In the genomic region with DNA sequence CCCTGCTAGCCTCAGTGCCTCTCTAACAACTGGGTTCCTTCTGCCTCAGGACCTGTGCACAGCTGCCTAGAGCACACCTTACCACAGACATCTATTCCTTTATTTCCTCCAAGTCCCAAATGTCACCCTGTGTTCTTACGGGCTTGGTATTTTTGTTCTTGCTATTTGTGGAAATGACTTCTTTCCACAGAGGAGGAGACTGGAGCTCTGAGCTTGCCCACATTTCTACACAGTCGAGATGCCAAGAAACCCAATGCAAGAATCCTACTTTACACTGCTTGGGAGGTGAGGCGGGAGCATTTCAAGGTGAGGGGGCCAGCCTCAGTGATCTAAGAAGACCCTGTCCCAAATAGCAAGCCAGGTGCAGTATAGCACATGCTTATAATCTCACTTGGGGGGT, we compare ENCODE assay signal across 15 mouse cellular contexts. TPM values are rescaled to one million over a fixed set of nuclear protein-coding genes. Genes with fewer than 3 reads are reported as not detected.
DNase-seq lines count a peak whose midpoint lies in the region; ATAC-seq and TF ChIP-seq lines count a peak whose summit lies in the region.
"Had no signal": no experiment of that assay in that cellular context is flagged by ENCODE, and none has a peak within 500 bp of the region (broad histone marks: within the 10 kb centered on the region; RNA-seq: fewer than 3 reads in every experiment).

No protein-coding gene starts in this region.

- H3K9ac ChIP-seq in forebrain, embryonic 13.5 days = peak overlapping the region; percentile 3; the same call in 1 of the 2 replicates
- H3K9ac ChIP-seq in forebrain, embryonic 12.5 days = no peak overlapping the region
- H3K9ac ChIP-seq: heart, embryonic 13.5 days; hindbrain, embryonic 13.5 days; kidney, embryonic 15.5 days; liver, embryonic 12.5 days; midbrain, embryonic 15.5 days; neural tube, embryonic 13.5 days had no signal

- no peak for TF ChIP-seq CTCF in left cerebral cortex, adult 2 months (IDR thresholded peaks at IDR 0.05)

- H3K4me2 ChIP-seq in forebrain, embryonic 13.5 days = no peak overlapping the region
- no peak overlapping the region for H3K4me2 ChIP-seq in forebrain, embryonic 12.5 days
- H3K4me2 ChIP-seq: heart, embryonic 13.5 days; hindbrain, embryonic 13.5 days; kidney, embryonic 15.5 days; liver, embryonic 12.5 days; midbrain, embryonic 15.5 days; neural tube, embryonic 13.5 days had no signal

- H3K36me3 ChIP-seq in forebrain, embryonic 13.5 days (ENCODE audit: poor library complexity, severe bottlenecking) = no peaks in the 10 kb centered on the region
- no peaks in the 10 kb centered on the region for H3K36me3 ChIP-seq in forebrain, embryonic 12.5 days (replicated peaks)
- H3K36me3 ChIP-seq: heart, embryonic 13.5 days; hindbrain, embryonic 13.5 days; kidney, embryonic 15.5 days; midbrain, embryonic 15.5 days; neural tube, embryonic 13.5 days had no signal

- intact Hi-C loops in left cerebral cortex, adult 2 months (cut with DNase I) = loop anchor here (1.0 to 2.0 kb wide), 2 partner anchors 85 to 137 kb away; no protein-coding TSS in a partner anchor

- no peaks in the 10 kb centered on the region for H3K4me1 ChIP-seq in forebrain, embryonic 13.5 days
- no peaks in the 10 kb centered on the region for H3K4me1 ChIP-seq in forebrain, embryonic 12.5 days
- H3K4me1 ChIP-seq: kidney, embryonic 15.5 days; midbrain, embryonic 15.5 days had no signal

- H3K27me3 ChIP-seq in forebrain, embryonic 13.5 days = no peaks in the 10 kb centered on the region
- H3K27me3 ChIP-seq in forebrain, embryonic 12.5 days = 0 out of 2 replicates have a peak, but pooled peaks cover 4% of the 10 kb centered on the region
- H3K27me3 ChIP-seq: kidney, embryonic 15.5 days; midbrain, embryonic 15.5 days had no signal

- no peaks in the 10 kb centered on the region for H3K9me3 ChIP-seq in forebrain, embryonic 13.5 days (replicated peaks)
- H3K9me3 ChIP-seq in forebrain, embryonic 12.5 days = no peaks in the 10 kb centered on the region
- H3K9me3 ChIP-seq: heart, embryonic 13.5 days; hindbrain, embryonic 13.5 days; kidney, embryonic 15.5 days; liver, embryonic 12.5 days; midbrain, embryonic 15.5 days; neural tube, embryonic 13.5 days had no signal

- 75% methylated on average over 3 of the region's 3 CpGs for WGBS in forebrain, embryonic 13.5 days
- WGBS in forebrain, embryonic 12.5 days = 76% methylated on average over 3 of the region's 3 CpGs

- no peak for ATAC-seq in forebrain, embryonic 13.5 days
- ATAC-seq in forebrain, embryonic 12.5 days (ENCODE audit: low FRiP score) = no peak
- ATAC-seq: midbrain, embryonic 15.5 days had no signal

- no peak overlapping the region for H3K27ac ChIP-seq in forebrain, embryonic 13.5 days
- no peak overlapping the region for H3K27ac ChIP-seq in forebrain, embryonic 12.5 days
- H3K27ac ChIP-seq in left cerebral cortex, adult 2 months = peak overlapping the region; percentile 58
- H3K27ac ChIP-seq: heart, adult 2 months; heart, embryonic 13.5 days; hindbrain, embryonic 13.5 days; kidney, embryonic 15.5 days; liver, embryonic 12.5 days; midbrain, embryonic 15.5 days; neural tube, embryonic 13.5 days had no signal

- DNase-seq in left cerebral cortex, adult 2 months (ENCODE audit: extremely low spot score in 1 of 2, low spot score in 2 of 2) = no peak
- no peak for DNase-seq in left cerebral cortex, adult 8-10 months (ENCODE audit: low spot score in 2 of 2)
- peak; percentile 60 for DNase-seq in right cerebral cortex, adult 18-20 months
- DNase-seq in right cerebral cortex, adult 2 months (ENCODE audit: low spot score in 2 of 2) = no peak
- no peak for DNase-seq in spleen, postnatal 10 days (ENCODE audit: low spot score in 2 of 2)

- H3K4me3 ChIP-seq in forebrain, embryonic 13.5 days = no peak overlapping the region
- no peak overlapping the region for H3K4me3 ChIP-seq in forebrain, embryonic 12.5 days (replicated peaks)
- H3K4me3 ChIP-seq in left cerebral cortex, adult 2 months = no peak overlapping the region
- H3K4me3 ChIP-seq: heart, adult 2 months; heart, embryonic 13.5 days; hindbrain, embryonic 13.5 days; kidney, embryonic 15.5 days; liver, embryonic 12.5 days; midbrain, embryonic 15.5 days; myocyte; neural tube, embryonic 13.5 days had no signal

RNA-seq across cellular contexts. Expression of gene Abcb9, which starts 10.1 kb away (rescaled TPM):
- 5.8 and 6.1 TPM in 2 replicates for polyA plus RNA-seq in forebrain, embryonic 13.5 days (2015; fragmentation: Nextera tagmentation; extraction: Ambion mirVana)
- 2.9 and 3.3 TPM in 2 replicates for polyA plus RNA-seq in forebrain, embryonic 12.5 days (2016; fragmentation: Nextera tagmentation; extraction: Ambion mirVana)
- 10 to 100 TPM; 55.0 to 57.3 TPM for total RNA-seq in left cerebral cortex, adult 2 months (2021)
- 10 to 100 TPM; 54.5 to 61.4 (median 56.3) TPM for total RNA-seq in left cerebral cortex, adult 8-10 months (2022)

RNA-seq across cellular contexts. Expression of gene Ogfod2, which starts 26.6 kb away (rescaled TPM):
- polyA plus RNA-seq in forebrain, embryonic 13.5 days (2015; fragmentation: Nextera tagmentation; extraction: Ambion mirVana) = 23.5 and 24.3 TPM in 2 replicates
- 17.7 and 19.1 TPM in 2 replicates for polyA plus RNA-seq in forebrain, embryonic 12.5 days (2016; fragmentation: Nextera tagmentation; extraction: Ambion mirVana)
- total RNA-seq in left cerebral cortex, adult 2 months (2021) = 10 to 100 TPM; 35.4 to 39.1 TPM
- 10 to 100 TPM; 29.4 to 36.2 (median 32.3) TPM for total RNA-seq in left cerebral cortex, adult 8-10 months (2022)

RNA-seq across cellular contexts. Expression of gene Arl6ip4, which starts 30.4 kb away (rescaled TPM):
- 80.8 and 83.0 TPM in 2 replicates for polyA plus RNA-seq in forebrain, embryonic 13.5 days (2015; fragmentation: Nextera tagmentation; extraction: Ambion mirVana)
- polyA plus RNA-seq in forebrain, embryonic 12.5 days (2016; fragmentation: Nextera tagmentation; extraction: Ambion mirVana) = 92.7 and 97.1 TPM in 2 replicates
- 10 to 100 TPM; 46.7 to 52.1 TPM for total RNA-seq in left cerebral cortex, adult 2 months (2021)
- 10 to 100 TPM; 58.5 to 70.6 (median 61.2) TPM for total RNA-seq in left cerebral cortex, adult 8-10 months (2022)

RNA-seq across cellular contexts. Expression of gene Vps37b, which starts 53.4 kb away (rescaled TPM):
- polyA plus RNA-seq in forebrain, embryonic 13.5 days (2015; fragmentation: Nextera tagmentation; extraction: Ambion mirVana) = 86.5 and 92.2 TPM in 2 replicates
- 70.5 and 73.4 TPM in 2 replicates for polyA plus RNA-seq in forebrain, embryonic 12.5 days (2016; fragmentation: Nextera tagmentation; extraction: Ambion mirVana)
- 10 to 100 TPM; 46.1 to 47.3 TPM for total RNA-seq in left cerebral cortex, adult 2 months (2021)
- total RNA-seq in left cerebral cortex, adult 8-10 months (2022) = 10 to 100 TPM; 35.5 to 47.5 (median 42.3) TPM
